Mouse (Mus musculus): ENCODE data around the gene Gnat2. TPM values are rescaled to one million over a fixed set of nuclear protein-coding genes. Genes with fewer than 3 reads are reported as not detected.

The Gnat2 gene
- polyA plus RNA-seq, 1 experiment from 2014 or later: 1.6 TPM

- 0 out of 2 replicates have a peak overlapping the region, but pooled peaks have one; percentile 27 for H3K9ac ChIP-seq (ENCODE audit: low read length)
- H3K4me1 ChIP-seq (ENCODE audit: control insufficient read depth, insufficient read depth, low read length): peaks cover 25% of the 10 kb centered on the region; the same call in 1 of the 2 replicates
- H3K4me3 ChIP-seq (ENCODE audit: low read depth, low read length): no peak overlapping the region
- H3K27me3 ChIP-seq (ENCODE audit: control insufficient read depth, insufficient read depth, low read length): no peaks in the 10 kb centered on the region
- H3K27ac ChIP-seq (replicated peaks; ENCODE audit: low read depth, low read length): 0 out of 2 replicates have a peak overlapping the region, but pooled peaks have one; percentile 30
- no peaks in the 10 kb centered on the region for H3K9me3 ChIP-seq (ENCODE audit: control insufficient read depth, low read length)
- ATAC-seq (ENCODE audit: insufficient number of reproducible peaks, low FRiP score, low TSS enrichment, low read depth): no peak
- H3K36me3 ChIP-seq (ENCODE audit: control insufficient read depth, insufficient read depth, low read length): peaks cover 7% of the 10 kb centered on the region
- peak overlapping the region; percentile 22; the same call in 1 of the 2 replicates for H3K4me2 ChIP-seq (ENCODE audit: low read depth, severe bottlenecking)
- DNase-seq (ENCODE audit: low spot score): no peak
- 88% methylated on average over 1 of the region's 1 CpGs for WGBS
Measured at GRCm38 (mm10) chr3:108082251-108082875, 10.2 kb upstream of the Gnat2 start.

GRCm38 (mm10) chr3:108083161-108083560 is 9.4 kb upstream of the Gnat2 start:
- no peak overlapping the region for H3K4me3 ChIP-seq (ENCODE audit: low read depth, low read length)
- 43% methylated on average over 2 of the region's 2 CpGs for WGBS
- H3K4me1 ChIP-seq (ENCODE audit: control insufficient read depth, insufficient read depth, low read length): peaks cover 25% of the 10 kb centered on the region; the same call in 1 of the 2 replicates
- no peaks in the 10 kb centered on the region for H3K9me3 ChIP-seq (ENCODE audit: control insufficient read depth, low read length)
- H3K27ac ChIP-seq (replicated peaks; ENCODE audit: low read depth, low read length): no peak overlapping the region
- peaks cover 4% of the 10 kb centered on the region for H3K36me3 ChIP-seq (ENCODE audit: control insufficient read depth, insufficient read depth, low read length)
- H3K27me3 ChIP-seq (ENCODE audit: control insufficient read depth, insufficient read depth, low read length): no peaks in the 10 kb centered on the region
- no peak overlapping the region for H3K4me2 ChIP-seq (ENCODE audit: low read depth, severe bottlenecking)
- H3K9ac ChIP-seq (ENCODE audit: low read length): 0 out of 2 replicates have a peak overlapping the region, but pooled peaks have one; percentile 7
- DNase-seq (ENCODE audit: low spot score): no peak
- ATAC-seq (ENCODE audit: insufficient number of reproducible peaks, low FRiP score, low TSS enrichment, low read depth): no peak

- no peak for ATAC-seq (ENCODE audit: insufficient number of reproducible peaks, low FRiP score, low TSS enrichment, low read depth)
- peak overlapping the region; percentile 100; the same call in 1 of the 2 replicates for H3K4me2 ChIP-seq (ENCODE audit: low read depth, severe bottlenecking)
- H3K36me3 ChIP-seq (ENCODE audit: control insufficient read depth, insufficient read depth, low read length): peaks cover 4% of the 10 kb centered on the region
- H3K9ac ChIP-seq (ENCODE audit: low read length): no peak overlapping the region
- H3K4me1 ChIP-seq (ENCODE audit: control insufficient read depth, insufficient read depth, low read length): peaks cover 25% of the 10 kb centered on the region; the same call in 1 of the 2 replicates
- H3K27ac ChIP-seq (replicated peaks; ENCODE audit: low read depth, low read length): no peak overlapping the region
- no peaks in the 10 kb centered on the region for H3K27me3 ChIP-seq (ENCODE audit: control insufficient read depth, insufficient read depth, low read length)
- WGBS: 86% methylated on average over 4 of the region's 4 CpGs
- 0 out of 2 replicates have a peak overlapping the region, but pooled peaks have one; percentile 67 for H3K4me3 ChIP-seq (ENCODE audit: low read depth, low read length)
- DNase-seq (ENCODE audit: low spot score): no peak
- no peaks in the 10 kb centered on the region for H3K9me3 ChIP-seq (ENCODE audit: control insufficient read depth, low read length)
Measured at GRCm38 (mm10) chr3:108083904-108084407, 8.6 kb upstream of the Gnat2 start.

GRCm38 (mm10) chr3:108084767-108085270 is 7.8 kb upstream of the Gnat2 start:
- H3K4me2 ChIP-seq (ENCODE audit: low read depth, severe bottlenecking): peak overlapping the region; percentile 100
- H3K4me1 ChIP-seq (ENCODE audit: control insufficient read depth, insufficient read depth, low read length): peaks cover 25% of the 10 kb centered on the region; the same call in 1 of the 2 replicates
- H3K9ac ChIP-seq (ENCODE audit: low read length): peak overlapping the region; percentile 69
- peaks cover 4% of the 10 kb centered on the region for H3K36me3 ChIP-seq (ENCODE audit: control insufficient read depth, insufficient read depth, low read length)
- H3K27me3 ChIP-seq (ENCODE audit: control insufficient read depth, insufficient read depth, low read length): no peaks in the 10 kb centered on the region
- H3K27ac ChIP-seq (replicated peaks; ENCODE audit: low read depth, low read length): peak overlapping the region; percentile 45; the same call in 1 of the 2 replicates
- H3K9me3 ChIP-seq (ENCODE audit: control insufficient read depth, low read length): no peaks in the 10 kb centered on the region
- no peak for DNase-seq (ENCODE audit: low spot score)
- peak; percentile 11; the same call in 1 of the 2 replicates for ATAC-seq (ENCODE audit: insufficient number of reproducible peaks, low FRiP score, low TSS enrichment, low read depth)
- 20% methylated on average over 13 of the region's 13 CpGs for WGBS
- H3K4me3 ChIP-seq (ENCODE audit: low read depth, low read length): peak overlapping the region; percentile 67

- peak overlapping the region; percentile 67 for H3K4me3 ChIP-seq (ENCODE audit: low read depth, low read length)
- no peaks in the 10 kb centered on the region for H3K27me3 ChIP-seq (ENCODE audit: control insufficient read depth, insufficient read depth, low read length)
- H3K27ac ChIP-seq (replicated peaks; ENCODE audit: low read depth, low read length): peak overlapping the region; percentile 82
- DNase-seq (ENCODE audit: low spot score): peak; percentile 92
- peak; percentile 82 for ATAC-seq (ENCODE audit: insufficient number of reproducible peaks, low FRiP score, low TSS enrichment, low read depth)
- no peaks in the 10 kb centered on the region for H3K9me3 ChIP-seq (ENCODE audit: control insufficient read depth, low read length)
- peaks cover 2% of the 10 kb centered on the region for H3K36me3 ChIP-seq (ENCODE audit: control insufficient read depth, insufficient read depth, low read length)
- peak overlapping the region; percentile 69 for H3K9ac ChIP-seq (ENCODE audit: low read length)
- WGBS: under 1% methylated on average over 14 of the region's 14 CpGs
- H3K4me1 ChIP-seq (ENCODE audit: control insufficient read depth, insufficient read depth, low read length): peaks cover 25% of the 10 kb centered on the region; the same call in 1 of the 2 replicates
- peak overlapping the region; percentile 100 for H3K4me2 ChIP-seq (ENCODE audit: low read depth, severe bottlenecking)
Measured at GRCm38 (mm10) chr3:108085281-108085720, 7.3 kb upstream of the Gnat2 start.

- Histone ChIP-seq H3K27ac (replicated peaks; ENCODE audit: low read depth, low read length) (peak overlapping the region; percentile 82), H3K9me3 (ENCODE audit: control insufficient read depth, low read length) (no peaks in the 10 kb centered on the region), H3K36me3 (ENCODE audit: control insufficient read depth, insufficient read depth, low read length) (no peaks in the 10 kb centered on the region; the same call in 1 of the 2 replicates), H3K4me2 (ENCODE audit: low read depth, severe bottlenecking) (peak overlapping the region; percentile 100), H3K27me3 (ENCODE audit: control insufficient read depth, insufficient read depth, low read length) (no peaks in the 10 kb centered on the region), H3K9ac (ENCODE audit: low read length) (peak overlapping the region; percentile 69), H3K4me3 (ENCODE audit: low read depth, low read length) (peak overlapping the region; percentile 67), H3K4me1 (ENCODE audit: control insufficient read depth, insufficient read depth, low read length) (peaks cover 25% of the 10 kb centered on the region; the same call in 1 of the 2 replicates)
- peak; percentile 65 for DNase-seq (ENCODE audit: low spot score)
- ATAC-seq (ENCODE audit: insufficient number of reproducible peaks, low FRiP score, low TSS enrichment, low read depth): peak; percentile 33
- under 1% methylated on average over 31 of the region's 31 CpGs for WGBS
Measured at GRCm38 (mm10) chr3:108085721-108086469, 6.7 kb upstream of the Gnat2 start.

- Histone ChIP-seq H3K9me3 (ENCODE audit: control insufficient read depth, low read length) (no peaks in the 10 kb centered on the region), H3K4me3 (ENCODE audit: low read depth, low read length) (peak within 1 kb of the TSS; percentile 67), H3K27me3 (ENCODE audit: control insufficient read depth, insufficient read depth, low read length) (no peaks in the 10 kb centered on the region), H3K9ac (ENCODE audit: low read length) (peak within 1 kb of the TSS; percentile 69), H3K4me2 (ENCODE audit: low read depth, severe bottlenecking) (peak within 1 kb of the TSS; percentile 100), H3K36me3 (ENCODE audit: control insufficient read depth, insufficient read depth, low read length) (no peaks in the 10 kb centered on the region; the same call in 1 of the 2 replicates), H3K27ac (replicated peaks; ENCODE audit: low read depth, low read length) (peak within 1 kb of the TSS; percentile 82), H3K4me1 (ENCODE audit: control insufficient read depth, insufficient read depth, low read length) (peaks cover 25% of the 10 kb centered on the region; the same call in 1 of the 2 replicates)
- under 1% methylated on average over 29 of the region's 29 CpGs for WGBS
- DNase-seq (ENCODE audit: low spot score) (peak; percentile 92), ATAC-seq (ENCODE audit: insufficient number of reproducible peaks, low FRiP score, low TSS enrichment, low read depth) (peak; percentile 29)
Measured at GRCm38 (mm10) chr3:108086470-108086979, 6.1 kb upstream of the Gnat2 start, which contains the start of gene Ampd2. TSS of gene Ampd2 (minus strand) at chr3:108086651.
